Mouse (Mus musculus) cortical plate, adult 2 months (tissue): ENCODE measurements around the gene Plekhf1. TPM values are rescaled to one million over a fixed set of nuclear protein-coding genes. Genes with fewer than 3 reads are reported as not detected.
A peak's percentile ranks its signal among the peaks of the same experiment; 100 is the strongest.

Experiments
- H3K27ac ChIP-seq: fragments of 200-500 bp; 2 replicates; pipeline ENCODE4 v1.5.1; 2012; ENCODE audit warnings: low read length, control low read depth, inconsistent platforms; ENCODE audit not compliant: insufficient read depth
- H3K4me1 ChIP-seq: fragments of 200-500 bp; 2 replicates; pipeline ENCODE4 v1.6.1; 2011; ENCODE audit warnings: low read length; ENCODE audit not compliant: control insufficient read depth, insufficient read depth
- H3K4me3 ChIP-seq: fragments of 200-500 bp; 2 replicates; pipeline ENCODE4 v1.5.1; 2011; ENCODE audit warnings: mild to moderate bottlenecking, low read length, control low read depth; ENCODE audit not compliant: insufficient read depth
- CTCF ChIP-seq: fragments of 200-500 bp; IDR thresholded peaks from 2 replicates; pipeline ENCODE4 v1.5.1; 2011; ENCODE audit warnings: mild to moderate bottlenecking, control low read depth, low read length; ENCODE audit not compliant: insufficient read depth; ENCODE audit errors: extremely low read depth
- POLR2A ChIP-seq: fragments of 200-500 bp; IDR thresholded peaks from 2 replicates; pipeline ENCODE4 v1.6.1; 2011; ENCODE audit warnings: mild to moderate bottlenecking, low read length, control low read depth; ENCODE audit not compliant: insufficient read depth; ENCODE audit errors: extremely low read depth
- polyA plus RNA-seq: library from polyadenylated mRNA; depleted of rRNA; stranded (reverse); fragments of >200 nt; gene quantifications from 2 replicates; pipeline ENCODE4 v1.2.3, GENCODE M21; 2012

Gene Plekhf1
- polyA plus RNA-seq, 1 experiment: 1.8 TPM

DNA sequence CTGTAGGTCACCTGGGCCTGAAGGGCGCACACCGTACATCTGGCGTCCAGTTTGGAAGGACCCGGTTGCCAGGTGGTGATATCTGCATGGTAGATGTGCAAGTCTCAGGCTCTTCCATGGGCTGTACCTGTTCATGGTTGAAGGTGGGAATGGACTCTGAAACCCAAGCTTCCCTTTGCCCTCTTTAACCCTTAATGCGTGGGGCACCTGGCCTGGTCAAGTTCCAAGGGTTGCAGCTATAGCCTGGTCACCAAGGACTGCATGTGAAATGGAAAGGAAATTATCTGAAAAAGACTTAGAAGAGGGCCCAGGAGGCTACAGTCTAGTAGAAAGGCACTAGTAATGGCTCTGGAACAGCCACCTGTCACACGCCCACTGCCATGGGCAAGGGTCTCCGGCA, 7.0 kb downstream of the Plekhf1 start:
- no peaks in the 10 kb centered on the region for H3K4me1 ChIP-seq
- H3K4me3 ChIP-seq: no peak overlapping the region
- no peak overlapping the region for H3K27ac ChIP-seq
- TF ChIP-seq POLR2A (no peak), CTCF (no peak)

DNA sequence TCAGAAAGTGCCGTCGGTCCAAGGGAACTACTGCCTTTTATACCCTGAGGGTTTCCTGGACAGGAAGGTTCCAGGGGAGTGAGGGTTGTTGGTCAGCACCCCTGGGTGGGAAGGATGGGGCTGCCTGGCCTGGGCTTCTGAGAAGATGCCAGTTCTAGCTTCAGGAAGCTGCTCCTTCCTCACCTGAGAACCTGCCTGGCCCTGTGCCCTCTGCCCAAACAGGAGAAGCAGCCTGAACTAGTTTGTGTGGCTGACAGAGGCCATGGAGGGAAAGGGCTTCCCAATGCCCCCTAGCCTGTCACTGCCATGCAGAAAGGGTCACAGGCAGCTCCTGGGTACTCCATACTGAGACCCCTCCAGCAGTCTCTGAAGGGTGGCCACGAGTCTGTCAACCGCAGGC, 8.3 kb downstream of the Plekhf1 start:
- H3K27ac ChIP-seq: no peak overlapping the region; the same call in 1 of the 2 replicates

DNA sequence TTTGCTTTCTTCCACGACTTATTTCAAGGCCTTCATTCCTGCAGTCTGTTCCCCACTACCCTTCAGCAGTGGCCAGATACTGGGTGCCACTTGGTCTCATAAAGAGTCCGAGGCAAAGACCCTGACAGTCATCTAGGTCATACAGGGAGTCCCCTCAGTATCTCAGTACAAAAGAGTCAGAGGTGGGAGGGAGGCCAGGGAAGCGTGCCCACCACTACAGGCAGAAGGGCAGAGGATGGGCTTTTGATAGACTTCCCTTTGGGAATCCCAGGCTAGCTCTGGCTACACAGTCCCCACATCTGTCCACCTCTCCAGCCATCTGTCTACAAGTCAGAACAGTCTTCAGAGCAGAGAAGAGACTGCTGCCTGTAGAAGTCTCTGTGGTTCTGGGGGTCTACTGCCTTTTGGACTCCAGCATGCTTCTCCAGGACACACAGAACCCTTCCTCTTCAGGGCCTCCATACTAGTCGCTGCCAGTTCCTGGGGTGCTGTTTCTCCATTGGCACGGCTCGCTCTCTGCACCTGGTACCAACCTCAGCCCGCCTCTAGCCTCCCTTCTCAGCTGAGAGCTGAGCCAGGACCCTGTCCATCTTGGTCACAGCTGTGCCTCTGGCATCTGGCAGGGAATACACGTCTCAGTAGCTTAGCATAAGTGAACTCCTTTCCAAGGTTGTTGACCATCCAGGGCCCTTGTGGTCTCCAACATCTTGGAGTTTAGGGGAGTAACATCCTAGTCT, 9.0 kb downstream of the Plekhf1 start:
- TF ChIP-seq CTCF (no peak), POLR2A (no peak)
- H3K4me3 ChIP-seq: no peak overlapping the region
- peak overlapping the region; percentile 33; the same call in 1 of the 2 replicates for H3K27ac ChIP-seq
- H3K4me1 ChIP-seq: no peaks in the 10 kb centered on the region; the same call in 1 of the 2 replicates

More for the DNA sequence above, 8.3 kb downstream of the Plekhf1 start:
- TF ChIP-seq POLR2A (no peak), CTCF (no peak)
- no peaks in the 10 kb centered on the region; the same call in 1 of the 2 replicates for H3K4me1 ChIP-seq
- no peak overlapping the region for H3K4me3 ChIP-seq

DNA sequence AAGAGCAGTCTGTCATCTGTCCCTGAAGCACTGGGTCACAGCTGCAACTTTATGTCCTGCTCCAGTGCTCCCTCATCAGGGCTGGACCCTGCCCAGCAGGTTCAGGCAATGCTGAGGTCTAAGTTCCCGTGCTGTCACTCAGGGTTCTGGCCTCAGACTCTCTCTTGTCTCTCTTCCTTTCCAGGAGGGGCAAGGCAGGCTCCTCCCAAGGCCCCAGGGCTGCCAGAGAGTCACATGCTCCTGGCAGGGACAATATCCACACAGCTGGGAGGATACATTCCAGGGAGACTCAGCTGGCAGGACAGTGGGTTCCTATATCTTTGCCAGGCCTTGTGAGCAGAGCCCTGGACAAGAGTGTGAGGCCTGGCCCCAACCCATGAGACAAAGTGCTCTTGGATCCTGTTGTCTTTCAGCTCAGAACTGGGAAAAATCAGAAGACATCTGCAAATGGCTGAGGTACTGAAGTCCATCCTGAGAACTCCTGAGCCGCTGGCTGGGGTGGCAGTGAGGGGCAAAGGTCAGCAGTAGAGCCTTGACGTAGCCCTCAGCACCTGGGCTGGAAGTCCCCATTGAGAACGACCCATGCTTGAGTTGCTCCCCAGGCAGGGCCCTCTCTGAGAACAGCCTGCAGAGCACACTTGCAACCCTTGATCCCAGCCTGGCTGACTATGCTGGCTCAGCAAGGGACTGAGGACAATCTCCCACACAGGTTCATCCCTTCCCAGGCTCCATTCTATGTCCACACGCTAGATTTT, 10.2 kb downstream of the Plekhf1 start:
- Histone ChIP-seq H3K4me3 (no peak overlapping the region), H3K4me1 (no peaks in the 10 kb centered on the region; the same call in 1 of the 2 replicates), H3K27ac (peak overlapping the region; percentile 86)
- no peak for TF ChIP-seq POLR2A
- TF ChIP-seq CTCF: no peak

DNA sequence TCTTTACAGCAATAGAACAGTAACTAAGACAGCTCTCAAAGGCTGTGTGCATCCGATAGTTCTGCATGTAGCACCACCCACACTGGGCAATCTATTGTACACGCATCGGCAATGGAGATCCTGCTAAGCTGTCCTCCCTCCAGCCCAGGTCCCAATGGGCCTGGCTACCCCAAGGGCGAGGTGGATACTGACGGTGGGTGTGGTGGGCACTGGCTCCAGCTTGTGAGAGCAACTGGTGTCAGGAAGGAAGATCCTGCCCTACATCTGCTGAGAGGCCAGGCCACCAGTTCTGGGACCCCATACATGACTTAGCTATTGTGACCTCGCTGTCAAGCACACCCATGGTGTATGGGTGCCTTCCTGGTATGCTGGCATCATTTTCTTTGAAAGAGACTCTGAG, 12.1 kb downstream of the Plekhf1 start:
- H3K27ac ChIP-seq: no peak overlapping the region
- TF ChIP-seq CTCF (no peak), POLR2A (no peak)
- no peaks in the 10 kb centered on the region; the same call in 1 of the 2 replicates for H3K4me1 ChIP-seq

DNA sequence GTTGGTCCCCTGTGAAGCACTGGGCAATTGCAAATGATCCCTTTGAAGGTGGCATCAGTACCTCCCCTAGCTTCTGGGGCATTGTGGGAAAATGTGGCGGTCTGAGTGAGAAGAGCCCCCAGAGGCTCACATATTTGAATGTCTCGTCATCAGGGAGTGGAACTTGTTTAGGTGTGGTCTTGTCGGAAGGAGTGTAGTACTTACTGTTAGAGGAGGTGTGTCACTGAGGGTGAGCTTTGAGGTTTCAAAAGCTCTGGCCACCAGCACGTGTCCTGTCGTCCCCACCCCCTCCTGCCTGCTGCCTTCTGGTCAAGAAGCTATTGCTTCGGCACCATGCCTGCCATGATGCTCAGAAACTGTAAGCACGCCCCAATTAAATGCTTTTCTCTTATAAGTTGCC, 12.5 kb downstream of the Plekhf1 start:
- no peak overlapping the region for H3K4me3 ChIP-seq
- no peak overlapping the region for H3K27ac ChIP-seq
- no peak for TF ChIP-seq POLR2A
- TF ChIP-seq CTCF: no peak
- H3K4me1 ChIP-seq: no peaks in the 10 kb centered on the region; the same call in 1 of the 2 replicates

More for the DNA sequence above, 12.1 kb downstream of the Plekhf1 start:
- H3K4me3 ChIP-seq: no peak overlapping the region

DNA sequence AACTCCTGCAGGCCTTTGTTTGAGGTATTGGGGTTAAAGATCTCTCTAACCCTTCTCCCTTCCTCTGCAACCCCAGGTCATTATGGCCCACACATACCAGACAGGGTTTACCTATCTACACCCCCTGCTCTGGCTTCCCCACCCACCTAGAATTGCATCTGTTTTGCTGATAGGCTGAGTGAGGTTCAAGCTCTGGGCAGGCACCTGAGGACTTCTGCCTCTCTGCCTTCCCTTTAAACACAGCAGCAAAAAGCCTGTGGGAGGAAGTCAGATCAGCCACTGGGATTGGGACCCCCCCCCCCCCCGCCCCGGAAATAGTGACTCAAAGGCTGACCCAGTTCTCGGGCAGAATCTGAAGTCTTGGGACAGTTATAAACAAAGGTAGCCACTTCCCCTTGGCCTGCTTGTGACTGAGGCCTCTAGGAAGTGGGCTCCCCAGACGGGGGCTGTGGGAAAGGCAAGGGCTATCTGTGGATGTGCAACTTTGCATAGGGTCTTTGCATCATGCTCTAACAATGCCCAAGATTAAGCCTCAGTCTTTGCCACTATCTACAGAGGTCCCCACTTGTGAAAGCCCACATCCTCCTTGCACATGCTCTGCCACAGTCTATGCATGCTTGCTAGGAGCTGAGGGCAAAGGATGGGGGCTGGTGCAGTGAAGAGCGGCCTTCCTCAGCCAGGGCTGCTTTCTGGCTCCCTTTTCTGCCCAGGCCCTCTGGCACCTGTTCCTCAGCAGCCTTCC, 13.2 kb downstream of the Plekhf1 start:
- no peak overlapping the region for H3K4me3 ChIP-seq
- H3K27ac ChIP-seq: no peak overlapping the region
- TF ChIP-seq POLR2A (no peak), CTCF (no peak)
- no peaks in the 10 kb centered on the region; the same call in 1 of the 2 replicates for H3K4me1 ChIP-seq

DNA sequence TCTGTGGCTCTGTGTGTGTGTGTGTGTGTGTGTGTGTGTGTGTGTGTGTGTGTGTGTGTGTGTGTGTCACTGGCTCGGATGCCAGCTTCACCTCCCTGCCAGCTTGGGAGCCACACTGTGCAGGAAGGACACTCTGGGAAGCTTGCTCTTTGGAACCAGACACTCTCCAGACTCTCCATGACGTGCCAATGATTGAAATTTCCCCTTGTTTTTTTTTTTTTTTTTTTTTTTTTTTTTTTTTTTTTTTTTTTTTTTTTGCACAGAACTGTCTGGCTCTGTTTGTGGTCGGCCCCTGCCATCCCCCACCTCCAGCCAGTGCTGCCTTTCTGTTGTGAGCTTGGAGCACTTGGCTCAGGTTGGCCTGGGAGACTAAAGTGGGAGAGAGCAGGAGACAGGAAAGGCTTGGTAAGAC, 15.2 kb downstream of the Plekhf1 start:
- Histone ChIP-seq H3K27ac (no peak overlapping the region), H3K4me1 (no peaks in the 10 kb centered on the region; the same call in 1 of the 2 replicates), H3K4me3 (no peak overlapping the region)
- TF ChIP-seq POLR2A: no peak
- TF ChIP-seq CTCF: no peak

DNA sequence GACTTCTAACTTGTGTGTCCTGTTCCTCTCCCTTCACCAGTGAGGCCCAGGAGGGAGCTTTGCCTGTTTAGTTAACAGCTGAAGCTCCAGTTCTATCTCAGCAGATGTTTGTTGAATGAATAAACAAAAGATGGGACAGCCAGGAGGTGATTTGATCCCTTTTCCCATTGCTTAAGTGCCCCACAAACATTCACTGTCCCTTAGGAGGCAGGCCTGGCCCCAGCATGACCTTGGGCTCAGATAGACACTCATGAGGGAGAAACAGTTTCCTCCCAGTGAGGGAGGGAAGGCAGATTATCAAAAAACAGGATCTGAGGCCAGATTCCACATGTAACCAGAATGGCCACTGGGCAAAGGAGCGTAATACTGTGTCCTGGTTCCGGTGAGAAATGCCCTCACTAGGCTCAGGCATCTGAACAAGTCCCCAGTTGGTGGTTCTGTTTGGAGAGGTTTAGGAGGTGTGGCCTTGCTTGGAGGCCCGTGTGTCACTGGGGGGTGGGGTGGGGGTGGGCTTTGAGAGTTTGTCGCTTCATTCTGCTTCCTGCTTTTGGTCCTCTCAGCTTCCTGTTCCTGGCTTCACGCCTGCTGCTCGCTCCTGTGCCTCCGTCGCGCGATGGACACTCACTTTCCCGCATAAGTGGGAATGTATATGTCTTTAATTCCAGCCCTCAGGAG, 18.2 kb downstream of the Plekhf1 start:
- TF ChIP-seq POLR2A (no peak), CTCF (no peak)
- H3K4me1 ChIP-seq: no peaks in the 10 kb centered on the region; the same call in 1 of the 2 replicates
- H3K27ac ChIP-seq: no peak overlapping the region
- H3K4me3 ChIP-seq: no peak overlapping the region
